Mouse (Mus musculus) 3134 (cell line): ENCODE results near the gene Coasy.
A peak's percentile ranks its signal among the peaks of the same experiment; 100 is the strongest.

Experiments
- DNase-seq: peaks from one replicate; pipeline ENCODE4 v3.0.0-alpha.2; 2011; ENCODE audit warnings: low spot score; ENCODE audit not compliant: insufficient read length; ENCODE audit errors: extremely low read depth

Gene Coasy

GRCm38 (mm10) chr11:101082208-101083082, at the start of gene Coasy:
TSS of gene Coasy (plus strand) at chr11:101082565.
- peak; percentile 84 for DNase-seq

GRCm38 (mm10) chr11:101033856-101034500, 48.4 kb upstream of the Coasy start:
- DNase-seq: no peak

GRCm38 (mm10) chr11:101034614-101035327, 47.6 kb upstream of the Coasy start:
- no peak for DNase-seq

- DNase-seq: no peak
Measured at GRCm38 (mm10) chr11:101035328-101035695, 47.1 kb upstream of the Coasy start.

GRCm38 (mm10) chr11:101037795-101038194, 44.6 kb upstream of the Coasy start:
- no peak for DNase-seq

- DNase-seq: no peak
Measured at GRCm38 (mm10) chr11:101045826-101046225, 36.5 kb upstream of the Coasy start.

- no peak for DNase-seq
Measured at GRCm38 (mm10) chr11:101046440-101046839, 35.9 kb upstream of the Coasy start.

- DNase-seq: no peak
Measured at GRCm38 (mm10) chr11:101047502-101047901, 34.9 kb upstream of the Coasy start.

GRCm38 (mm10) chr11:101050359-101050758, 32.0 kb upstream of the Coasy start:
- DNase-seq: no peak

- no peak for DNase-seq
Measured at GRCm38 (mm10) chr11:101051051-101051493, 31.3 kb upstream of the Coasy start.

GRCm38 (mm10) chr11:101051617-101052016, 30.7 kb upstream of the Coasy start:
- DNase-seq: no peak

- DNase-seq: no peak
Measured at GRCm38 (mm10) chr11:101052751-101053473, 29.5 kb upstream of the Coasy start.

GRCm38 (mm10) chr11:101053974-101054373, 28.4 kb upstream of the Coasy start:
- DNase-seq: no peak

GRCm38 (mm10) chr11:101055418-101055817, 26.9 kb upstream of the Coasy start:
- peak; percentile 66 for DNase-seq

GRCm38 (mm10) chr11:101056885-101057284, 25.5 kb upstream of the Coasy start:
- DNase-seq: no peak

- no peak for DNase-seq
Measured at GRCm38 (mm10) chr11:101057860-101058259, 24.5 kb upstream of the Coasy start.

- DNase-seq: no peak
Measured at GRCm38 (mm10) chr11:101058726-101059125, 23.6 kb upstream of the Coasy start.

GRCm38 (mm10) chr11:101059473-101059872, 22.9 kb upstream of the Coasy start:
- DNase-seq: no peak

GRCm38 (mm10) chr11:101060126-101060525, 22.2 kb upstream of the Coasy start:
- peak; percentile 64 for DNase-seq

GRCm38 (mm10) chr11:101061049-101061448, 21.3 kb upstream of the Coasy start:
- DNase-seq: no peak
